Mouse (Mus musculus) lung, postnatal 25 days (tissue): ENCODE results near the gene Nceh1.

ENCODE experiments used
- DNase-seq: peaks from one replicate; pipeline ENCODE4 v3.0.0; 2022; ENCODE audit warnings: low spot score

The Nceh1 gene

DNA sequence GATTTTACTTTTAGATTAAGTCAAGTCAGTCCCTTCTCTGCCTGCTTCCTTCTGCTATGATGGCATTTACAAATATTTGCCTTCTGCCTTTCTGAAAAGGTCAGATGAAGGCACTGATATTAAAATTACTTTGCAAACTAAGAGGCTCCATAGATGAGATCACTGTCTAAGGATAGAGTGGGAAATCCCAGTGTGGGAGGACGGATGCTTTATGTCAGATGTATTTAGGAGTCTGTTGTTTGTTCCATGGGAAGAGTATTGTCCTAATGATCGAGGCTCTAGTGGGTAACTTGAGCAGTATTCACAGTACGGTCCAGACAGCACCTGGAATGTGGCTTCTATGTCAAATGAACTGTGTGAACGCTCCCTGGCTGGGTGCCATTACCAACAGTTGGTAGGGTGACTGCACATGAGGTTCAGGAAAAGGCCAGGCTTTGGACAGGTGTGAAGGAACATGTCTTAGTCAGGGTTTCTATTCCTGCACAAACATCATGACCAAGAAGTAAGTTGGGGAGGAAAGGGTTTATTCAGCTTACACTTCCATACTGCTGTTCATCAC, 143.9 kb downstream of the Nceh1 start:
- no peak for DNase-seq

DNA sequence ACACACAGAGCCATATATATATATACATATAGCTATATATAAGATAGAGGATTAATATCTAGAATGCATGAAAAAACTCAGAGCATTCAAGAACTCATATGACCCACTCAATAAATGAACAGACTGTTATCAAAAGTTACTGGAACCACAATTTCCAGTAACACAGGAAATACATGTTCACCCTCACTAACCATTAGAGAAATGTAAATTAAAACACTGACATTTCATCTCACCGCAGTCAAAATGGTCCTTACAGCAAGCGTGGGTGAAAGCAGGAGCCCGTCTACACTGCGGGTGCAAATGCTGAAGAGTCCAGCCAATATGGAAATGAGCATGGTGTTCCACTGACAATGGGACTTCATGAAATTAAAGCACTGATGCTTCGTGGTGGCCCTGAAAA, 147.9 kb downstream of the Nceh1 start:
- no peak for DNase-seq
